Mouse (Mus musculus): ENCODE data around the gene Tmem270. TPM values are rescaled to one million over a fixed set of nuclear protein-coding genes. Genes with fewer than 3 reads are reported as not detected.
"Not testable (repeated sequence)": the region's sequence is repeated elsewhere in the genome, so short reads cannot be mapped to it uniquely, and the experiment has no call there.

The Tmem270 gene
- not detected for total RNA-seq (2021)
- long read RNA-seq, experiment 1 = 0 reads
- long read RNA-seq, experiment 2 = 0 reads

DNA sequence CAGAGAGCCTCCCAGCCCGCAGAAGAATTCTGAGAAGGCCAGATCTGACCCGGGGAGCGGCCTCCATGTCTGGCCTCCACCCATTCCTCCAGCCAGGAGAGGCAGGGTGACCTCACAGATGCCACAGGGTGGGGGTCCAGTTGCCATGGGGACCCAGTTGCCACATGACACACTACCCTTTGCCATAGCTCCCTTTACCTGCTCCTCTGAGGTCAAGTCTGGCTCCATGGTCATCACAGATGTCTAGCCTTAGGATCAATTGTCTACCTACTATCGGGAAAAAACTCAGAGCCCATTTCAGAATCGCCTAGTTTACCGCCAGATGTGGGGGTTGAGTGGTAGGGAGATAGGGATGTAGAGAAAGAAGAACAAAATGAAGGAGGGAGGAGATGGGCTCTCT lies at the start of gene Tmem270:
Gene Tmem270, minus strand, starts transcription at position 101 of the 400 bp plus-strand sequence.
- no peak for DNase-seq (ENCODE audit: low spot score in 2 of 2)

DNA sequence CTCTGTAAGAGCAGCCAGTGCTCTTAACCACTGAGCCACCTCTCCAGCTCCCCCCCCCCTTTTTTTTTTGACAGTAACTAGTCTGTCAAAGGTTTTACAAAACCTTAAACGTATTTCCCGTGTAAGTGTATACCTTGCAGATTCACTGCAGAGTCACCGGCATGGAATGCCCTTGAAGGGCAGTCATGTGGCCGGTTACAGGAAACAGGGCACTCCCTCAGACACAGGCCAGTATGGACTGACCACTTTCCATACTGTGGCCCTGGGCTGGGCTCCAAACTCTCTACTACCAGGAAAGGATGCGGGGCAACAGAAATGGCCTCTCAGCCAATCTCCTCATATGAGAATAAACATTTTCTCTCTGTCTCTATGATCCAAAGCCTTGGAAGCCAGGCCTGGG lies 49.0 kb upstream of the Tmem270 start:
- DNase-seq (ENCODE audit: low spot score in 2 of 2) = no peak

GRCm38 (mm10) chr5:134951053-134951884 lies 44.7 kb upstream of the Tmem270 start:
- DNase-seq (ENCODE audit: low spot score in 2 of 2) = no peak

- no peak for DNase-seq (ENCODE audit: low spot score in 2 of 2)
Observed at GRCm38 (mm10) chr5:134948085-134948439, 41.5 kb upstream of the Tmem270 start.

GRCm38 (mm10) chr5:134947420-134948084 lies 41.0 kb upstream of the Tmem270 start:
- no peak for DNase-seq (ENCODE audit: low spot score in 2 of 2)

GRCm38 (mm10) chr5:134946857-134947255 lies 40.3 kb upstream of the Tmem270 start, which contains the start of gene Cldn4:
Gene Cldn4 (minus strand): TSS chr5:134946934.
- no peak for DNase-seq (ENCODE audit: low spot score in 2 of 2)

- DNase-seq (ENCODE audit: low spot score in 2 of 2) = no peak
Observed at GRCm38 (mm10) chr5:134946063-134946856, 39.7 kb upstream of the Tmem270 start.

DNA sequence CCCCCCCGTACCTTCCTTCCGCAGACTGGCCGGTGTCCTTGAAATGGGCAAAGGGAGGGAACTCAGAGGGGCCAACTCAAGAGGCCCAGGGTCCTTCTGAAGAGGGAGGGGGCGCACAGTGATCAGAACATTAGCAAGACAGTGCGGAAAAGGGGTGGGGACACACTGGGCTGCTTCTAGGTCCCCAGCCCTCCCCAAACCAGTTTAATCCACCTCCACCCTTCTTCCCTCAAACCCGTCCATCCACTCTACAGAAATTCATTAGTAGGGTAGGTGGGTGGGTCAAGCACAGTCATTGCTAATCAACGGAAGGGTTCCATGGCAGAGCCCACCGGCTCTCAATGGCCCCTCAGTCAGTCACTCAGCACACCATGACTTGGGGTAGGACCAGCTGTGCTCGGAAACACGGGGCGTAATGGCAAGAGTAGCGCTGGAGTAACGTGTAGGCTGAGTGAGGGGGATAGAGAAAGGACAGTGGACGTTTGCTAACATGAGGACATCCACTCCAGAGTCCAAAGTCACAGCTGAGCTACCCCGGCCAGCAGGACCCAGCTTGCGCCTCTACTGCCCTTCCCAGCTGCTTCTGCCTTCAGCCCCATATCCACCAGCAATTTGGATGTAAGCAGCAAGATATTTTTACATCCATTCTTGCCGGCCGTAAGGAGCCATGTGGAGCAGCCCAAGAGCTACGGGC lies 38.9 kb upstream of the Tmem270 start:
- no peak for DNase-seq (ENCODE audit: low spot score in 2 of 2)

DNA sequence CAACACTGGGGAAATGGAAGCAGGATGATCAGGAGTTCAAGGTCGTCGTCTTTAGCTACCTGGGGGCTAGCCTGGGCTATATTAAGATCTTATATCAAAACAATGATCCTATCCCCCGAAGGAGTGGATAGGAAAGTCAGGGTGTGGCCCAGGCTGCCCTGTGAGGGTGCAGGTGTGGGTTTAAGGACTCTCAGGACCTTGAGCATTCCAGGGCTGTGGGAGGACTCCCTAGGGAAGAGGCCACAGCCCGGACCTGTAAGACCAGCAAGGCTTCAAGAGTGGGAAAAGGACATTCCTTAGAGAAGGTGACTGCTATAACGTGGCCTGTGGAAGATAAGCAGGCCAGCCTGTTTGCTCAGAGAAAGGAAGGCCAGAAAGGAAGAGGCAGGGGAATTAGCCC lies 37.6 kb upstream of the Tmem270 start:
- DNase-seq (ENCODE audit: low spot score in 2 of 2) = no peak

DNA sequence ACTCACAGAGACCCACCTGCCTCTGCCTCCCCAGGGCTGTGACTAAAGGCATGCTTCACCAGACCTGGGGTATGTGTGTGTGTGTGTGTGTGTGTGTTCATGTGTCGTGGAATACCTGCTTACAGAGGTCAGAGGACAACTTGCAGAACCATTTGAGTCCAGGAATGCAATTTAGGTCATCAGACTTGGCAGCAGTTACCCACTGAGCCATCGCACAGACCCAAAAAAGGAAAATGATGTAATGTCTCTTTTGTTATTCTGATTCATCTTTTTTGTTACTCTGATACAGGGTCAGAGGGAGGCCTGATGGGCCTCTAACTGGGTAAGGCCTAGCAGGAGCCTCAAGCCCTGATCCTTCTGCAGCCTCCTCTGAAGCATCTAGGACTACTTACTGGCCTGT lies 36.2 kb upstream of the Tmem270 start:
- DNase-seq (ENCODE audit: low spot score in 2 of 2) = no peak

DNA sequence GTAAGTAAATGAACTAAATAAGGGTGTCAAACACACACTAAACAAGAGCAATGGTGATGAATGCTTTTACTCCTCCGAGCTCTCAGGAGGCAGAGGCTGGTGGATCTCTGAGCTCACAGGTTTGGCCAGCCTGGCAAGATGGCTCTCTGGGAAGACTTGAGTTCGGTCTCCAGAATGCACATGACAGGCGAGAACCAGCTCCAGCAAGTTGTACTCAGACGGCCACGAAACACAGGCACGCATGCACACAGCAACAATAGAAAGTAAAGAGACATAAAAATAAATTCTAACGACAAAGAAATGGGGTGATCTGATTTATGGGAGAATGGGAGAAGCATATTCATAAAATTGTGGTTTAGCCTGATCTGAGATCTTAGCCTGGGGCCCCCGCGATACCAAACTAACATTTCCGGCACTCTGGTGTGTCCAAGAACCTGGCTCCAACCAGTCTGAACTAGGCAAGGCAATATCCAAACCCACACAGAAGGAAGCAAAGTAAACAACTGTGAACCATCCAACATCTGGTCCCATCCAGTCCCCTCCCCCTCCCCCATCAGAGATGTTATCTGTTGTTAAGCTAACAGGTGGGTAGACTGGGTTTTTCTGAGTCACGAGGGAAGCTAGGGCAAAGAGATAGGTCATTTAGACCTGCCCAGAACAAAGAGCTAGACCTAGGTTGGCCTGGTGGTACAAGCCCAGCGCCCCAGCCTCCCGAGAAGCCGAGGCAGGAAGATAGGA lies 35.1 kb upstream of the Tmem270 start:
- no peak for DNase-seq (ENCODE audit: low spot score in 2 of 2)

- DNase-seq (ENCODE audit: low spot score in 2 of 2) = not testable (repeated sequence)
Observed at GRCm38 (mm10) chr5:134939554-134939953, 33.0 kb upstream of the Tmem270 start.

DNA sequence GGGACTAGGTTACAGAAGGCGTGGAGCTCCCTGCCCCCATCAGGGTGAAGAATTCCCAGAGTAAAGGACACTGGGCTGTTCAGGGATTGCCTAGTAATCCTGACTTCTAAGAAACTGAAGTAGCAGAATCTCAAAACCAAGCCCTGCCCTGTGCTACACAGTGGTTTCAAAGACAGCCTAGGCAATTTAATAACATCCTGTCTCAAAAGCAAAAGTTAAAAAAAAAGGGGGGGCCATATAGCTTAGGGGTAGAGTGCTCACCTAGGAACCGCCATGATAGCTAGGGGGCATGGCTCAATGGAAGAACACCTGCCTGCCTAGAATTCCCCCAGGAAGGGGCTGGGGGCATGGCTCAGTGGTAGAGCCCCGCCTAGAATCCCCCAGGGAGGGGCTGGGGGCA lies 32.5 kb upstream of the Tmem270 start:
- no peak for DNase-seq (ENCODE audit: low spot score in 2 of 2)

- DNase-seq (ENCODE audit: low spot score in 2 of 2) = no peak
Observed at GRCm38 (mm10) chr5:134936626-134937185, 30.2 kb upstream of the Tmem270 start.

- DNase-seq (ENCODE audit: low spot score in 2 of 2) = no peak
Observed at GRCm38 (mm10) chr5:134936051-134936450, 29.5 kb upstream of the Tmem270 start.

DNA sequence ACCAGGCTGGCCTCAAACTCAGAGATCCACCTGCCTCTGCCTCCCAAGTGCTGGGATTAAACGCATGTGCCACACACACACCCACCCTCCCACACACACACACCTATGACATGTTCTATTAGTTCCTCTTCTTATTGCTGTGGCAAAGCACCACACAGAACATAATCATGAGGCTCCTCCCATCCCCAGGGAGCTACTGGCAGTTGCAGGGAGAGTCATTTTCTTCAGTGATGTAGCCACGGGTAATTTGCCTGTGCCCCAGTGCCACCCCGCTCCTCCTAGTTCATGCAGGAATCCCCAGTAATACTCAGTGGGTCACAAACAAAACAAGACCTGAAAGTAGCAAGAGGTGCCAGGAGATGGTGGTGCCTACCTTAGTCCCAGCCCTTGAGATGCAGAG lies 28.1 kb upstream of the Tmem270 start:
- no peak for DNase-seq (ENCODE audit: low spot score in 2 of 2)

GRCm38 (mm10) chr5:134933686-134934085 lies 27.2 kb upstream of the Tmem270 start:
- DNase-seq (ENCODE audit: low spot score in 2 of 2) = not testable (repeated sequence)

DNA sequence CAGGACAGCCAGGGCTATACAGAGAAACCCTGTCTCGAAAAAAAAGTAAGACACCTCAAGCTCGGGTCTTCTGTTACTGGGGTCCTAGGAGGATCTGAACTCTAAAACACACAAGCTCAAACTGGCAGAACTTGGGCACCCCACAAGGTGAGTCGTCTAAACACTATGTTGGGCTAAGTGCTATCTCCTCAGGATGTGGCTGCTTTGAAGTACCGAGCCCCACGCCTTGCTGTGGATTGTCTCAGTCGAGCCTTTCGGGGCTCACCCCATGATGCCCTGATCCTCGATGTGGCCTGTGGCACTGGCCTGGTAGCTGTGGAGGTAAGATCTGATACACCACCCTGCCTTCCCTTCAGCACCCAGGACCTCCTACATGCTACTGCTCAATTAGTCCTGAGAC lies 26.7 kb upstream of the Tmem270 start:
- no peak for DNase-seq (ENCODE audit: low spot score in 2 of 2)

- peak in 1 of 2 experiments; percentile 40 for DNase-seq (ENCODE audit: low spot score in 2 of 2)
Observed at GRCm38 (mm10) chr5:134932903-134933276, 26.4 kb upstream of the Tmem270 start.

All from adrenal gland, postnatal 4 days (tissue).